Mouse (Mus musculus): Measurements from ENCODE around the gene 1700013F07Rik. TPM values are rescaled to one million over a fixed set of nuclear protein-coding genes. Genes with fewer than 3 reads are reported as not detected.

1700013F07Rik gene
- polyA plus RNA-seq, 2 experiments = 0.13 TPM; not detected in 1

DNA sequence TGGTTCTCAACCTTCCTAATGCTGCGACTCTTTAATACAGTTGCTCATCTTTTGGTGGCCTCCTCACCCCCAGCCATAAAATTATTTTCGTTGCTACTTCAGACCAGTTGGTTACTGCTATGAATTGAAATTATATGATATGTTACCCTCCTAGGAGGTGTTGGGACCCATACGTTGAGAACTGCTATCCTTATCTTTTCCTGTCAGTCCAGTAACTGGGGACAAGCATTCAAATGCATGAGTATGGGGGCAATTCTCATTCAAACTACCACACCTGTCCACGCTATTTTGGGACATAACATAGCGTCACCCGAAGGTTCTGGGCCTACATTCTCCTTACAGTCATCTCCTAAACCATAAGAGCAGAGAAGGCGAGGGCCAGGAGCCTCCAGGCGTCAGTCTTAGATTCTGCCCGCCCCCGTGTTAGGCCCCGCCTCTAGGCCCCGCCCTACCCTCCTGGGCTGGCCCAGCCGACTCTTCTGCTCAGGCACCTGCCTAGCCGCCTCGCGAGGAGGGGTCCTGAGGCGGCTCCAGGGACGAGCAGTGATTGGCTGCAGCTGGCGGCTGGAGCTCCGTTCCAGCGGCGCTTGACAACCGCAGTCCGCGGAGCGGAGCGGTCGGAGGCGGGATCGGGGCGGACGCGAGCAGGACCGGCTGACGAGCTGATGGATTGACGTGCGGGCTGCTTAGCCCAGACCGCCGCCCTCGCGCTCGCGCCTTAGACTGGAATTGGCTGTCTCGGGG is 57.0 kb downstream of the 1700013F07Rik start, which contains the start of gene Wdr47:
Gene Wdr47 (plus strand): TSS at position 494 of the 744 bp plus-strand sequence.
- WGBS = 7% methylated on average over 34 of the region's 44 CpGs
- TF ChIP-seq POLR2A (IDR thresholded peaks at IDR 0.05; ENCODE audit: borderline replicate concordance, extremely low read depth, insufficient read depth, insufficient read length) = peak; percentile 66; the same call in 1 of the 2 replicates

DNA sequence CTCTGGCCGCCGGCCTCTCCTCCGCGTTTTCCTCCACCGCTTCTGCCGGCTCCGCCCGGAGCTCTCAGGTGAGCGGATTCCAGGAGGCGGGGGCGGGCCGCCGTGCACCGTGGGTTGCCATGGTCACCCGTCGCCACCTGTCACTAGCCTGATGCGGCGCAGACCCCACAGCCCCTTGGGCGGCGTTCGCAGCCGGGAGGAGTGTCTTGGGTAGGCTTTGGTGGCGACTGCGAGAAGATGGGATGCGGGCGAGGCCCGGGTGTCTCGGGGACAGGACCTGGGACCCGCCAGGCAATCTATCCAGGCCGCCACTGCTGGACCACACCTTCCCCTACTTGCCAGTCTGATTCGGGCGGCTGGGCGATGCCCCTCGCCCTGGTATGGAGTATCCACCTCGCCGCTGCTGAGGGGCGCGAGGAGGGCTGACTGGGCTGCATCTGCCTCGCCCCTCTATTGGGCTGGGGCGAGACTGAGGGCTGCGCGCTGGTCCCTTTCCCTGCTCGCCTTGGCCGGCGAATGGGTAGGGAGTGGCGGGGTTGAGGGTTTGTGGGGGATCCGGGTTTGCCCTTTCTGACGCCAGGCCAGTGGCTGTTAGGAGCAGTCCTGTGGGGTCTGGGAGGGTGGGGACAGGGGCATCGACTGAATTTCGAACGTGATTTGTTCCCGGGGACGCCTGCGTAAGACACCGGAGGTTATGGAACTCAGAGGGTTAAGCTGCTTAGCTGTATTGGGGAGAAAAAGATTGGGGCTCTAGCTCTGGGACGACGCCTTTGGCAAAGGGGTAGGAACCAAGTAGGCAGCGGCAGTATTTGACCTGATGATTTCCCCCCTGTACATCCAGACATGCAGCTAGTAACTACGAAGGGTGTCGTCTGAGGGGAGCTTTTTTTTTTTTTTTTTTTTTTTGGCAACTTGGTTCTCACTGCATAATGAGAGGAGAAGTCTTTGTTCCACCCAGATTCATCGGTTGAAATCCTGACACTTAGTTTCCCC is 57.9 kb downstream of the 1700013F07Rik start:
- Histone ChIP-seq H3K27me3 (ENCODE audit: control insufficient read depth, insufficient read depth, low read length) (no peaks in the 10 kb centered on the region), H3K4me3 (replicated peaks; ENCODE audit: low read length) (peak overlapping the region; percentile 60), H3K9ac (ENCODE audit: low read depth, low read length, severe bottlenecking) (peak overlapping the region; percentile 58), H3K4me1 (ENCODE audit: control insufficient read depth, insufficient read depth, low read length) (peaks cover 2% of the 10 kb centered on the region; the same call in 1 of the 2 replicates), H3K36me3 (ENCODE audit: control insufficient read depth, insufficient read depth, low read length) (no peaks in the 10 kb centered on the region), H3K27ac (replicated peaks; ENCODE audit: low read depth, low read length) (peak overlapping the region; percentile 10), H3K4me2 (replicated peaks; ENCODE audit: low read depth, low read length, severe bottlenecking) (peak overlapping the region; percentile 98), H3K9me3 (ENCODE audit: control insufficient read depth, low read length) (no peaks in the 10 kb centered on the region)
- TF ChIP-seq POLR2A (IDR thresholded peaks at IDR 0.05; ENCODE audit: borderline replicate concordance, extremely low read depth, insufficient read depth, insufficient read length) = no peak
- under 1% methylated on average over 58 of the region's 61 CpGs for WGBS
- DNase-seq (ENCODE audit: low spot score) (no peak), ATAC-seq (ENCODE audit: low FRiP score, low read depth) (peak; percentile 76)

More for the DNA sequence above, 57.0 kb downstream of the 1700013F07Rik start, which contains the start of gene Wdr47:
- DNase-seq (ENCODE audit: low spot score) (peak; percentile 95), ATAC-seq (ENCODE audit: low FRiP score, low read depth) (peak; percentile 100)
- peak within 1 kb of the TSS; percentile 58 for H3K9ac ChIP-seq (ENCODE audit: low read depth, low read length, severe bottlenecking)
- H3K27ac ChIP-seq (replicated peaks; ENCODE audit: low read depth, low read length) = peak within 1 kb of the TSS; percentile 38
- H3K4me1 ChIP-seq (ENCODE audit: control insufficient read depth, insufficient read depth, low read length) = peaks cover 2% of the 10 kb centered on the region; the same call in 1 of the 2 replicates
- no peaks in the 10 kb centered on the region for H3K27me3 ChIP-seq (ENCODE audit: control insufficient read depth, insufficient read depth, low read length)
- H3K36me3 ChIP-seq (ENCODE audit: control insufficient read depth, insufficient read depth, low read length) = no peaks in the 10 kb centered on the region
- H3K4me3 ChIP-seq (replicated peaks; ENCODE audit: low read length) = peak within 1 kb of the TSS; percentile 60
- H3K9me3 ChIP-seq (ENCODE audit: control insufficient read depth, low read length) = no peaks in the 10 kb centered on the region
- peak within 1 kb of the TSS; percentile 98 for H3K4me2 ChIP-seq (replicated peaks; ENCODE audit: low read depth, low read length, severe bottlenecking)

Small RNA genes lying within 50 kb of the gene (microRNA-seq; reads per million reads assigned to microRNA genes)
- gene Gm22860 = not detected

Other genes with a start within 250 kb of the 1700013F07Rik start
- not detected in 2 replicates for gene Mybphl, start 169.2 kb upstream of the 1700013F07Rik start, polyA plus RNA-seq (2012; rRNA removed)
- not detected in 2 replicates for gene Mybphl, start 169.2 kb upstream of the 1700013F07Rik start, polyA plus RNA-seq (2014; fragmentation: Nextera tagmentation; extraction: Ambion mirVana)
- 86.7 and 91.5 TPM in 2 replicates for gene Psrc1, start 150.3 kb upstream of the 1700013F07Rik start, polyA plus RNA-seq (2012; rRNA removed)
- gene Psrc1, start 150.3 kb upstream of the 1700013F07Rik start, polyA plus RNA-seq (2014; fragmentation: Nextera tagmentation; extraction: Ambion mirVana) = 38.0 and 39.1 TPM in 2 replicates
- 18.9 and 23.3 TPM in 2 replicates for gene Celsr2, start 118.6 kb upstream of the 1700013F07Rik start, polyA plus RNA-seq (2012; rRNA removed)
- 10.5 and 15.5 TPM in 2 replicates for gene Celsr2, start 118.6 kb upstream of the 1700013F07Rik start, polyA plus RNA-seq (2014; fragmentation: Nextera tagmentation; extraction: Ambion mirVana)
- gene Sars, start 88.9 kb upstream of the 1700013F07Rik start, polyA plus RNA-seq (2012; rRNA removed) = 52.4 and 80.2 TPM in 2 replicates
- gene Sars, start 88.9 kb upstream of the 1700013F07Rik start, polyA plus RNA-seq (2014; fragmentation: Nextera tagmentation; extraction: Ambion mirVana) = 108 and 118 TPM in 2 replicates
- 0.39 and 0.42 TPM in 2 replicates for gene 5330417C22Rik, start 2.4 kb downstream of the 1700013F07Rik start, polyA plus RNA-seq (2012; rRNA removed)
- gene 5330417C22Rik, start 2.4 kb downstream of the 1700013F07Rik start, polyA plus RNA-seq (2014; fragmentation: Nextera tagmentation; extraction: Ambion mirVana) = 0.82 and 0.83 TPM in 2 replicates
- 10.8 and 14.8 TPM in 2 replicates for gene Tmem167b, start 28.3 kb downstream of the 1700013F07Rik start, polyA plus RNA-seq (2012; rRNA removed)
- 43.9 and 48.2 TPM in 2 replicates for gene Tmem167b, start 28.3 kb downstream of the 1700013F07Rik start, polyA plus RNA-seq (2014; fragmentation: Nextera tagmentation; extraction: Ambion mirVana)
- 16.3 and 25.7 TPM in 2 replicates for gene Taf13, start 37.5 kb downstream of the 1700013F07Rik start, polyA plus RNA-seq (2012; rRNA removed)
- gene Taf13, start 37.5 kb downstream of the 1700013F07Rik start, polyA plus RNA-seq (2014; fragmentation: Nextera tagmentation; extraction: Ambion mirVana) = 33.1 and 40.4 TPM in 2 replicates
- 14.2 and 14.3 TPM in 2 replicates for gene Wdr47, start 57.1 kb downstream of the 1700013F07Rik start, polyA plus RNA-seq (2012; rRNA removed)
- gene Wdr47, start 57.1 kb downstream of the 1700013F07Rik start, polyA plus RNA-seq (2014; fragmentation: Nextera tagmentation; extraction: Ambion mirVana) = 12.9 and 13.3 TPM in 2 replicates
- gene Clcc1, start 119.8 kb downstream of the 1700013F07Rik start, polyA plus RNA-seq (2012; rRNA removed) = 79.4 and 81.3 TPM in 2 replicates
- 78.0 and 87.7 TPM in 2 replicates for gene Clcc1, start 119.8 kb downstream of the 1700013F07Rik start, polyA plus RNA-seq (2014; fragmentation: Nextera tagmentation; extraction: Ambion mirVana)
- 38.2 and 55.2 TPM in 2 replicates for gene Gpsm2, start 188.2 kb downstream of the 1700013F07Rik start, polyA plus RNA-seq (2012; rRNA removed)
- gene Gpsm2, start 188.2 kb downstream of the 1700013F07Rik start, polyA plus RNA-seq (2014; fragmentation: Nextera tagmentation; extraction: Ambion mirVana) = 120 and 121 TPM in 2 replicates
- 3.4 and 3.6 TPM in 2 replicates for gene Aknad1, start 205.5 kb downstream of the 1700013F07Rik start, polyA plus RNA-seq (2012; rRNA removed)
- gene Aknad1, start 205.5 kb downstream of the 1700013F07Rik start, polyA plus RNA-seq (2014; fragmentation: Nextera tagmentation; extraction: Ambion mirVana) = 2.2 TPM in 2 replicates

Measured in limb, embryonic 14.5 days (tissue).